Mouse (Mus musculus) layer of hippocampus, postnatal 14 days (tissue): ENCODE measurements around the gene Bcl3. TPM values are rescaled to one million over a fixed set of nuclear protein-coding genes. Genes with fewer than 3 reads are reported as not detected.

Source experiments
- DNase-seq, 2 experiments: peaks; one replicate each; pipeline ENCODE4 v3.0.0; 2021 to 2022; ENCODE audit warnings: low spot score in 2 of 2, mixed read lengths in 1 of 2
- long read RNA-seq, 2 experiments: library from polyadenylated mRNA; stranded (forward); transcript quantifications; one replicate each; pipeline ENCODE4 v2.0.0; 2021
- total RNA-seq, 2 experiments: library from RNA; stranded (reverse); gene quantifications; 2 replicates each; pipeline ENCODE4 v1.2.3; 2021

Bcl3 gene
- under 1 TPM; 0.38 to 0.78 TPM for total RNA-seq
- long read RNA-seq, experiment 1 = 0 reads
- long read RNA-seq, experiment 2 = 0 reads

DNA sequence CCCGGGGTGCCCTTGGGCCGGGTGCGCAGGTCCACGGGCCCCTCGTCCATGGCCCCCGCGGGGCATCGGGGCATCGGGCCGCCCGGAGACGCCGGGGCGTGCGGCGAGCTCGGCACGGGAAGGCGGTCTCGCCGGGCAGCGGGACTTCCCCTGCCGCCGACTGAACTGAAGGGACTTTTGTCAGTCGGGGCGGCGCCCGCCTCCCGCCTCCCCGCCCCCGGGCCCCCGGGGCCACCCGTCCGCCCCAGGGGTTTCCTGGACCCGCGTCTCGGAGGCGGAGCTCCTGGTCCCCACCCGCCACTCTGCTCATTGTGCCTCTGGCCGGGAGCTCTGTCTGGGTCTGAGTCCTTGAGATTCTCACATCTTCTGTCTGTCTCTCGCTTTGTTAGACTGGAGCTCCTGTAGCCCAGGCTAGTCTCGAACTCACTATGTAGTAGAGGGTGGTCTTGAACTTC lies at the start of gene Bcl3:
TSS of gene Bcl3 (minus strand) at position 167 of the 455 bp plus-strand sequence.
- DNase-seq = no peak

DNA sequence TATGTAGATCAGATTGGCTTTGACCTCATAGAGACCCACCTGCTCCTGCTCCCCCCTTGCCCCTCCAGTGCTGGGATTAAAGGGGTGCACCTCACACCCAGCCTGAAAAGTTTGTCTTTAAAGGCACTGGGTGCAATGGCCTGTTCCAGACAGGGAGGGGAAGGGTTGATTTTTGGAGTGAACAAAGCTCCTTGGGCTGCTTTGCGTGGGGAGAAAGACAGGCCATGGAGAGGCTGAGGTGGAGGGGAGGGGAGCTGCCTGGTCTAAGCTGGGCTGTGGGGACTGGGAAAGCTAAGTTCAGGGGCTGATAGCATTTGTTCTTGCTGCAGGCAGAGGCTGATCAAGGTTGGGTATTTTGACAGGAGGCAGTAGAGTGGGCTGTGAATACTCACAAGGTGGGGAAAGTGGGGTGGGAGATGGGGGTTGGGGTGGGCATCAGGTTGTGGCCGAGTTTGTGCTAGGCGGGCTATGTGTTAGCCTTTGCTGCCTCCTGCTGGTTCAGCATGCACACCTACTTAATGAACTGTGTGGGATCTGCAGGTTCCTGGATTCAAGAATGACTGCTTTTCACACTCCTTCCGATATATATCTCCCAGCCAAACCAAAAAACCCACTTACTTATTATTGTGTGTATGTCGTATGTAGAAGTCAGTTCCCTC lies 49.5 kb upstream of the Bcl3 start:
- no peak for DNase-seq

DNA sequence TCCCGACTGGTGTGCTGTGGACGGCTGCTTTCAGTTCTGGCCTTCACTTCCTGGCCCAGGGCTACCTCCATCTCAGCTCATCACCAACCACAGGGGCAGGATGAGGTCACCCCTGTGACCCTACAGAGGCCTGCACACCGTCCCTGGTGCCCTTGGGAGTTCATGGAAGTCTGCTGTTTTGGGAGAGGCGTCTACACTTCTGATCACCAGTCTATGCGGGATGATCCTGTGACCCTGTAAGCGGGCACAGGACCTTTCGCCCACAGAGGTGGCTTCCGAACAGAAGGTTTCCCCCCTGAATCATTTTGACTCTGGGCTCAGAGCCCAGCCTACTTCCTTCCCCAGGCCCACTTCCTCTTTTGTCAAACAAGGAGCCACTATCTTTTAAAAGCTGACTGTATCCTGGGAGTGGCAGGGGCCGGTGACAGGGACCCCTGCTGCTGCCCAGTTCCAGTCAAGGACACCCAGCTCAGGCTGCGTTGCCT lies 48.6 kb upstream of the Bcl3 start:
- no peak for DNase-seq

DNA sequence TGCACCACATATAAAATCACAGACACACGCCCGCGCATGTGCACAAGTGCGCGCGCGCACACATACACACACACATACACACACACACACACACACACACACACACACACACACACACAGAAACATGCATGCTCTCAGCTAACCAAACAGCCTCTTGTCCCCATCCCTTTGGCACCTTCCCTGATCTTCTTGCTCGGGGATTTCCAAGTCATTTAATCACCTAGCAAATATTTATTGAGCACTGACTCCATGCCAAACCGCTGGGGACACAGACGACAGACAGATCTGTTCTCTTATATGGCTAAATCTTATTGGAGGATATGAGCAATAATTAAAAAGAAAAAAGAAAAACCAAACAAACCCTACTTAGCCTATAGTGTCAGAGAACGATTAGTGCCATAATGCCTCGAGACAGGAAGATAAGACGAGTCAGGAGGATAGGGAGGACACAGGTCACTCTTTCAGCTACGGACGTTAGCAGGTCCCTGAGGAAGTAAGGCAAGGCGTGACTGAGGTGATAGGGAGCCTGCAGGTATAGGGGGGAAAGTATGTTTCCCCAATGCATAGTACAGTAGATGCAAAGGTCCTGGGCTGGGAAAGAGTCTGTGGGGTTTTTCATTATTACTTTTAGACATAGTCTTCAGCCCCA lies 45.3 kb upstream of the Bcl3 start:
- no peak for DNase-seq

DNA sequence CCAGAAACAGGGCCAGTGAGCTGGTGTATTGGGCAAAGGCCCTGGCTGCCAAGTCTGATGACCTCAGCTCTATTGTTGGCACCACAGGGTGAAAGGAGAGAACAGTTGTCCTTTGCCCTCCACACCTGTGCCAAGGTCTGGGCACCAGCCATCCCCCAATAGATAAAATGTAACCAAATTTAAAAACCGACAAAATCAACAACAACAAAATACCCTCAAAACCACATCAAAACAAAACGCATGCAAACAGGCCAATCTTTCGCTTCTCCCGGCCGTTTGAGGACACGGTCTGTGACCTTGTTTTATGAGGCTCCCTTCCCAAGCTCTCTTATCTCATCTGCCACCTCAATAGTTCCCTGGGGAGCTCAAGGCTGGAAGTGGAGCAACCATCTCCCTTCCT lies 43.9 kb upstream of the Bcl3 start:
- DNase-seq = no peak

DNA sequence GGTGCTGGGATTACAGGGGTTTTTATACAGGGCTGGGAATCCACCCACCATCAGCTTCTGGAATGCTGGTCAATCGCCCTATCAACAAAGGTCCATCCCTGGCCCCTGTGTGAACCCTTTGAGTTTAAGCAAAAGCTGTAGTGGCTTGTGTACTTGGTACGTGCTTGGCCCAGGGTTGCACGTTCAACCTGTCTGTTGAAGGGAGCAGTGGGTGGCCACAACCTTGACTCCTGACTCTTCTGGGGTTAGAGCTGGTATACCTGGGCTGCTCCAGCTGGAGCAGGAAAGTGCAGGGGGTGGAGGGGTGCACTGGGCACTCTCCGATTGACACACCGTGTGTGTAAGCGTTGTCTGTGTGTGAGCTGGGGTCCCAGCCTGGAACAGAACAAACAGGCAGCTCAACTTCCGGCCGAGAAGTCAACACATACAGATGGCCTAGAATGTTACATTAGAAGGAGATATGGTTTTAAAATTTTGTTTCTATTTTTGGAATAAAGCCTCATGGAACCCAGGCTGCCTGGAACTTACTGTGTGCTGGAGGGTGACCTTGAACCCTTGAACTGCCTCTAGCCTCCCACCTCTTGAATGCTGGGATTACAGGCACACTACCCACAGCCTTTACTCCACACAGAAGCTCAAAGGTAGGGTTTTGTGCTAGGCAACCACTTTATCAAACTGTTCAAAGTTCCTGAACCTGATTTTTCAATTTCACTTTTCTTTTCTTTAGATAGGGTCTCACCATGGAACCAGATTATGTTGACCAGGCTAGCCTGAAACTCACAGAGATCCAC lies 42.9 kb upstream of the Bcl3 start:
- DNase-seq = no peak

DNA sequence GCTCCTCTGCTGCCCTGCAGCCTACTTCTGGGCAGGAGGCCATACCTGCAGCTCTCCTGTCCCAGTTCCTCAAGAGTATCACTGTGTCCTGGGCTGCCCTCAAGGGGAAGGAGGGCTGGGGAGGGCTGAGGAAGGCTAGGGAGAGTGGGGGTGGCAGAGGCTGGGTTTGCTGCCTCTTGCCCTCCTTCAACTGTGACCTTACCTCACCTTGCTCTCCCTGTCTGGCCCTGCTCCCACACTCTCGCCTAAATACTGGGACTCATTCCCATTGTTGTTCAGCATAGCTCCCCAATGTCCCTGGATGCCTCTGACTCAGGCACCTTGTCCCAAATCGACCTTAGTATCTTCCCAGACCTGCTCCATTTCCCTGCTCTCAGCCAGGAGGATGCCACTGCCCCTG lies 41.7 kb upstream of the Bcl3 start:
- no peak for DNase-seq

DNA sequence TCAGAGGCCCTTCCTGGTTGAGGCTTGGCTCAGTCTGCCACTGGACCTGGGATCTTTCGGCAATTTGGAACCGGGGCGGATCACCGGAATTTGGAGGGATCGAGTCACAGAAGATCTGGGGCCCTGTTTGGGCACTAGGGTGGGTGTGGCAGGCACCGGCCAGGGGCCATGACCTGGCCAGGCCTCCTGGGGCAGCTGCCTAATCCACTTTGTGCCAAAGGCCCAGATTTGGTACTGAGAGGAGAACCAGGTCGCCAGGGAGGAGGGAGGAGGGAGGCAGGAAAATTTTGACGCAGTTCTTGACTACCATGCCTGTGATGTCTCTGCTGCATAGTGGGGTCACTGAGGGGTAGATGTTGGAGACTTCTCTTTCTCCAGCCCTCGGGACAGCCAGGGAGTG lies 38.6 kb upstream of the Bcl3 start, which contains the start of gene Ceacam16:
TSS of gene Ceacam16 (minus strand) at position 101 of the 400 bp plus-strand sequence.
- DNase-seq = no peak

DNA sequence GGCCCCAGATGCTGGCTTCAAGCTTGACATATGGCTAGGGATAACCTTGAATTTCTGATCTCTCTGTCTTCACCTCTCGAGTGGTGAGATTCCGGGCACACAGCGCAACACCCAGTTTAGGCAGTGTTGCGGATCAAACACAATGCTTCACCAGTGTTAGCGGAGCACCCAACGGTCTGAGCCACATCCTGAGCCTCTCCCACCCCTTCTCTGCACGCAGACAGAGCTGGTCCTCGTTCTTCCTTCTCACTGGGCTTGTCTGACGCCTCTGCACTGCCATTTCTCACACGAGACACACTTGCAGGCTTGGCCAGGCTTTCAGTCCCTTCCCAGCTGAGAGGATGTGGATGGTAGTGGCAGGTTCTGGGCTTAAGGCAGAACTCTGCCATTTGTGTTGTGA lies 37.2 kb upstream of the Bcl3 start:
- no peak for DNase-seq

DNA sequence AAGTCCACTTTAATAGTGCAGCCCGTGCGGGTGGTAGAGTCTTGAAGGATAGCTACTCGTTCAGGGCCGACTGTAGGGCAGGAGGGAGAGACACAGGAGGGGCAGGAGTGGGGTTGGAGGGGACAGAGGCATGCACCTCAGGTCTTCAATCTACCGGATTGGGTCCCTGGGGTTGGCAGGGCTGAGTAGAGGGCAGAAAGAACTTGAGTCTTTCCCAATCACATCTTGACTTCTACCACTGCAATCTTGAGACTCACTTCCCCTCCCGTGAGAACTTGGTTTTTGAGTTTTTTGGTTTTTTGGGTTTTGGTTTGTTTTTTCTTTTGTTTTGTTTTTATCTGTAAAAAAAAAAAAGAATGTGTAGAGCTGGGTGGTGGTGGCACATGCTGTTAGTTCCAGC lies 33.7 kb upstream of the Bcl3 start:
- DNase-seq = no peak

DNA sequence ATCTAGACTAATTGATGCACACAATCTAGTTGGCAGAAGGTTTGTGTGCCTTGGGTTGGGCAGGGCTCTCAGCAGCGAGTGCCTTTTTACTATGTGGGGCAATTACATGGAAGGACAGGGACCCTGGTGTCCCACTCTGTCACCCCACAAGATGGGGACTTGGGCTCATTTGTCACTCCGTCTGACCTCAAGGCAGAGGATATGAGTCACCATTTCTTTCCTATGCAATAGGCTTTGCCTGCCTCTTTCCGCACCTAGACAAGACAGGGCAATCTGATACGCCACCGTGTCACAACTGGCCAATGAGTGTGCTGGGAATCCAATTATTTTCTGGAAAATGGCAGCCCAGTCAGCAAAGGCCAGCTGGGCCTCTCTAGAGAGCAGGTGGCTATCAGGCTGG lies 33.1 kb upstream of the Bcl3 start:
- no peak for DNase-seq

DNA sequence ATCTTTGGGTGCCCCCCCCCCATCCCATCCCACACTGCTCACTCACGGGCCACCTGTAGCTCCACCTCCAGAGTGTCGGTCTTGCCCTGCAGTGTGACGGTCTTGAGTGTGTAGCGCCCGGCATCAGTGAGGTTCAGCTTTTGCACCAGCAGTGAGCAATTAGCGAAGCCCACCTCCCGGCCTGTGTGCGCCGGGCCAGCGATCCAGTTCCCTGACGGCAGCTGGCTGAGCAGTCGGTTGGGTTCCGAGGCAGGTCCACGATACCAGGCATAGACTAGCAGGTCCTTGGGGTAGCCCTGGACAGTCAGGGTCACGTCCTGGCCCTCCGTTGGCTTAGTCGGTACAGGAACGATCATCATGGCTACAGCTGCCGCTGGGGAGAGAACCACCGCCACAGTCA lies 31.0 kb upstream of the Bcl3 start:
- DNase-seq = no peak

DNA sequence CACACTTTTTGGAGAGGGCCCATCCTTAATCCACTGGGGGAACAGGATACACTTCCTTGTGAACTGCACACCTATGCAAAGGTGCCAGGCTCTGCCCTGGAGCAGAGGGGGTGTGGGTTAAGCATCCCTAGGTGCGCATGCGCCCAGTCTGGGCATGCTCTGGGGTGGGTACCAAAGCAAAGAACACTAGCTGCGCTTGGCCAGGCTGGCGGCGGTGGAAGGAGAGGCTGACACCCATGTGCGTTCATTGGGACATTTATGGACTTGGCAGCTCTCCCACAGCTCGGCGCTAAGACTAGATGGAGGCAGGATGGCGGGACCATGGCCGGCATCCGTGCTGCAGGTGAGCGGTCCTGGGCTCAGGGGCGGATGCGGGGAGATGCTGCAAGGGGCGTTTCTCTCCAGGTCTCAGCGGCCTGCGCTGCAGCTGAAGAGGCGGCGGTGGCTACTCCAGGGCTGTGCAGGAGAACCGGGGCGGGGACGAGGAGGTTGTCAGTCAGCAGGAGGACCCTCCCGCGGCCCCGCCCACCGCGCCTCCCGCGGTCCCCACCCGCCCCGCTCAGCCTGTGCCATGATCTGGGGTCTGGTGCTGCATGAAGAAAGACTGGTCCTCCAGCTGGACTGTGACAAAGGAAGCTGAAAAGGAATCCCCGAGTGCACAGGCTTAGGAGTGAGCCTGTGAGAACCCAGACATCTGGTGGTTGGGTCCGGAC lies 29.4 kb upstream of the Bcl3 start, which contains the start of gene Gm19345:
TSS of gene Gm19345 (plus strand) at position 146 of the 713 bp plus-strand sequence.
- peak; percentile 20 to 41 for DNase-seq

DNA sequence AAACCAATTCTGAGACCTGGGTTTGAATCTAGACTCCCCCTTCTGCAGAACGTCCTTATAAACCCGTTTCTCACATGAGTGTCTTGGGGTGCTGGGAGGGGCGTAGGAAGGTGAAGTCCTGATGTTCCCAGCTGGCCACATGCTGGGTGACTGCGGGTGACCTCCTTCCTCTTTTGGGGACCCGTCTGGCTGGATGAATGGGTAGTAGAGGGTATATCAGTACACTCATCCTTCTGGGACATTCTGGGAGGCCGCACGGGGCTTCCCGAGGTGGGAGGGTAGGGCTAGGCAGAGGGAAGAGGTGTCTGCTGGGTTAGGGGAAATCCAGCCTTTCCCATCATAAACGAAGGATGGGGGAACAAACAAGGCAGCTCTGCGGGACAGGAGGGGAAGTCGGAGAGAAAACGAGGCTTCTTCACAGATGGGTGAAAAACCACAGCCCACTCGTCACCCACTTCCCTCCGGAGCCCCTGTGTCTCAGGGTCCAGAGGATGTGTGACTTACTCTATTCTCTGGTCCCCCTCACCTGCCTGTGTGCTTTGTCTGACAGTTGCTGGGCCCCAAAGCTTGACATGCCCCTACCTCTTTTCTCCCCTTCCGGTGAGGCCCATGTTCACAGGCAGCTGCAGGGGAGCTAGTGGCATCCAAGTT lies 22.1 kb upstream of the Bcl3 start:
- DNase-seq = no peak

DNA sequence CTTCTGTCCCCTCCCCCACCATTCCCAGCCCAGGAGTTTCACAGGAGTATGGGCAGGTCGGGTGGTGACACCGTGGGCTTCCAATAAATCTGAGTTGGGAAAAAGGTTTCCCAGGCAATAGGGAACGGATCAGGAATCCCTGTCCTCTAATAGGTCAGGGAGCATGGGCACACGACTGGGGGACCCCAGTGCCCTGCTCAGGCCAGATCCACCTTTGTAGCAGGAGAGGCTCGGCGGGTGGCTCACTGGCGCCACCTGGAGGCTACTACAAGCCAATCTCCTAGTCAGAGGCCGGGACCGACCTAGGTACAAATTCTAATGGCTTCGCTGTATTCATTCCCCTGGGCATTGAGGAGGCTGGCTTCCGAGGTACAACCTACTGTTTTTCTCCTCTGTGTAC lies 21.0 kb upstream of the Bcl3 start:
- DNase-seq = peak; percentile 35 to 49

DNA sequence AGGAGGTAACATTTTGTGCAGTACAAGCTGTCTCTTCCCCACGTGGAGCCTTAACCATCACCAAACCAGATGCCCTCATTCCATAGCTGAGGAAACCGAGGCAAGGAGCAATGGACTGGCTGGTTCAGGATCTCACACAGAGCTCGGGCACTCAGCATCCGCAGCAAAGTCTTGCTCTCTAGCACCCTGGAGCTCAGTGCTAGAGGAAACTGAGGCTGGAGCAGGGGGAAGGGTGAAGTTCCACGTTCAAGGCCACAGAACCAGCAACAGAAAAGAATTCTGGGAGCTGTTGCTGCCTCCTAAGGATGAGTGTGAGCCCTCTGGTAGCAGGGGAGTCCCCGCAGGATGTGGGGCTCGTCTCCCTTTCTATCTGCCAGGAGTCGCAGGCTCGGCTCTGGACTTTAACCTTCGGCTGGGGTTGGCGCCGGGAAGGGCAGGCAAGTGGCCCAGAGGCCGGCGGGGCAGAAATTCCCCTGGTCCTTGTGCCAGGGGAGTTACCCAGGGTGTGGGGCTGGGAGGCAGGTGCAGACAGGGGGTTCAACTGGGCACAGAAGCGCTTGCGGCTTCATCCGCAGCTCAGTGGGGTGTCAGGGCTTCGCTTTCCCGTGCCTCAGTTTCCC lies 20.4 kb upstream of the Bcl3 start:
- no peak for DNase-seq

DNA sequence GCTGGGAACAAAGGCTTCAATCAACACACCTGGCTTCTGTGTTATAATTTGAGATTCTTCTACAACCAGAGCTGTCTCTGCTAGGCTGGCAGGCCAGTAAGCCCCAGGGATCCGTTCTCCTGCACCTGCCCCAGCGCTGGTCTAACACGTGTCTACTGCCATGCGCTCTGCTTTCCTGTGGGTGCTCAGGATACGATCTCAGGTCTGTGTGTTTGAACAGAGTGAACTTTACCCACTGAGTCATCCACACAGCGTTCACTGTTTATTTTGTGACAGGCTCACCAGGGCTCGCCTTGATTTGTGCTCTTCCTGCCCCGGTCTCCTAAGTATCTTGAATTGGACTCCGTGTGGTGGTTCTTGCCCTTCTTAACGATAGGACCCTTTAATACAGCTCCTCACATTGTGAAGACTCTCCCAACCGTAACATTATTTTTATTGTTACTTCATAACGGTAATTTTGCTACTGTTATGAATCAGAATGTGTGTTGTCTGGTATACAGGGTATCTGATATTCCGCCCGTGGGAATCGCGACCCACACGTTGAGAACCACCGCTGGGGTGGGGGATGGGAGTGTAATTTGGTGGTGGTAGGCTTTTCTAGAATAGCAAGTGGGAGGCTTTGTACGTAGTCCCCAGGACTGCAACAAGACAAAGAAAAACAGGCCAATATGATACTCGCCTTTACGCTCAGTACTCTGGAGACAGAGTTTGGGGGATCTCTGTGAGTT lies 19.3 kb upstream of the Bcl3 start:
- DNase-seq = no peak

DNA sequence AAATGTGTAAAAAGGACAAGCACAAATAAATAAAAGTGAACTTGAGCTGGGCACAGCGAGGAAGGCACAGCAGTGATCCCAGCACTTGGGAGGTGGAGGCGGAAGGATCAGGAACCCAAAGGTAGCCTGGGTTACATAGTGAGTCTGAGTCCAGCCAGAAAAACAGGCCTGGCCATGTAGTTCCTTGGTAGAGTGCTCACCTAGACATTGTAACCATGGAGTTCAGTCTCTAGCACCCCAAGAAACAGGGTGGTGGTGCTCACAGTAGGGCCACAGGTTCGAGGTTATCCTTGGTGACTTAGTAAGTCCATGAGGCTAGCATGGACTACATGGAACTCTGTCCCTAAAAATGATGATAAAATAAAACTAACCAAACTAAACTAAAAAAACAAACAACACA lies 18.4 kb upstream of the Bcl3 start:
- no peak for DNase-seq

DNA sequence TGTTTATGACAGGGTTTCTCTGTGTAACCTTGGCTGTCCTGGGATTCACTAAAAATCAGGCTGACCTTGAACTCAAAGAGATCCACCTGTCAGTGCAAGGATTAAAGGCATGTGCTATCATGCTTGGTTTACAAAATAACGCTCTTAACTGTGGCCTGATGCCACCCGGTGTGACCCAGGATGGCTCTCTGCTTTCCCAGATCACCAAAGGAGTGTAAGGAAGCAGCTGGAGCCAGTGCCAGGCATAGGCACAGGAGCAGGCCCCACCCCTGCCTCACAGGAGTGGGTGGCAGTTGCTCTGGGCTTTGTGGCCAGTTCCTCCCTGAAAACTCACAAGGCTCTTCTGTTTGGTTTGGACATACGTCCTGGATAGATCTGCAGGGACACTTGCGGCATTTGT lies 17.8 kb upstream of the Bcl3 start:
- DNase-seq = no peak

DNA sequence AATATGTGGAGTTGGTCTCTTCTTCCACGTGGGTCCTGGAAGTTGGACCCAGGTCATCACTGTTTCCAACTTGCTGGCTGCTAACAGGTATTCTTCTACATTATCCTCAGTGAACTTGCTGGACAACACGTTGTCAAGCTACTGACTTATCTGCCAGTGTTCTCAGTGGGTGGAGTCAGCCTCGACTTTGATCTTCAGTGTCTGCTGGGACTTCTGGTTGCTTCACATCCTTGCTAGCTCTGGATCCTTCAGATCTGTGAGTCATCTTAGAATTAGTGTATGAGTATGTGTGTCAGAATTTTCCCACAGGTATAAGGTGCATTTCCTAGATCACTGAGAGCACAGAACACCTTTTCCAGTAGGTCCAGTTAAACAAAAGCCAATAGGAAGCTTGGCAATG lies 14.3 kb upstream of the Bcl3 start:
- DNase-seq = no peak
